Mouse (Mus musculus): ENCODE results near the gene Izumo4. TPM values are rescaled to one million over a fixed set of nuclear protein-coding genes. Genes with fewer than 3 reads are reported as not detected.
A peak's percentile ranks its signal among the peaks of the same experiment; 100 is the strongest.

The Izumo4 gene
- polyA plus RNA-seq, 1 experiment from 2014 or later, result 15.5 TPM

GRCm38 (mm10) chr10:80658841-80659202 is 43.2 kb upstream of the Izumo4 start:
- Histone ChIP-seq H3K27me3 (replicated peaks; ENCODE audit: control insufficient read depth, insufficient read depth, low read length) (no peaks in the 10 kb centered on the region), H3K36me3 (ENCODE audit: control insufficient read depth, insufficient read depth, low read length) (no peaks in the 10 kb centered on the region), H3K9ac (ENCODE audit: low read length) (no peak overlapping the region), H3K4me1 (replicated peaks; ENCODE audit: control insufficient read depth, insufficient read depth, low read length) (peaks cover 14% of the 10 kb centered on the region), H3K9me3 (ENCODE audit: control insufficient read depth, low read length) (no peaks in the 10 kb centered on the region), H3K4me2 (ENCODE audit: low read length) (no peak overlapping the region), H3K27ac (ENCODE audit: low read depth) (no peak overlapping the region), H3K4me3 (ENCODE audit: low read depth, low read length) (no peak overlapping the region)
- WGBS, result 64% methylated on average over 4 of the region's 4 CpGs
- ATAC-seq (replicated peaks; ENCODE audit: low FRiP score, low TSS enrichment, low read depth) (no peak), DNase-seq (ENCODE audit: low spot score) (no peak)

- no peak overlapping the region for H3K9ac ChIP-seq (ENCODE audit: low read length)
- H3K27me3 ChIP-seq (replicated peaks; ENCODE audit: control insufficient read depth, insufficient read depth, low read length), result no peaks in the 10 kb centered on the region
- H3K4me3 ChIP-seq (ENCODE audit: low read depth, low read length), result 0 out of 2 replicates have a peak overlapping the region, but pooled peaks have one; percentile 4
- peak overlapping the region; percentile 33 for H3K4me2 ChIP-seq (ENCODE audit: low read length)
- H3K27ac ChIP-seq (ENCODE audit: low read depth), result no peak overlapping the region
- no peaks in the 10 kb centered on the region for H3K36me3 ChIP-seq (ENCODE audit: control insufficient read depth, insufficient read depth, low read length)
- H3K4me1 ChIP-seq (replicated peaks; ENCODE audit: control insufficient read depth, insufficient read depth, low read length), result peaks cover 13% of the 10 kb centered on the region
- peak; percentile 92 for DNase-seq (ENCODE audit: low spot score)
- WGBS, result 15% methylated on average over 10 of the region's 10 CpGs
- ATAC-seq (replicated peaks; ENCODE audit: low FRiP score, low TSS enrichment, low read depth), result no peak
- H3K9me3 ChIP-seq (ENCODE audit: control insufficient read depth, low read length), result no peaks in the 10 kb centered on the region
Measured at GRCm38 (mm10) chr10:80659213-80659612, 42.8 kb upstream of the Izumo4 start.

GRCm38 (mm10) chr10:80661149-80661548 is 40.8 kb upstream of the Izumo4 start:
- Histone ChIP-seq H3K27me3 (replicated peaks; ENCODE audit: control insufficient read depth, insufficient read depth, low read length) (no peaks in the 10 kb centered on the region), H3K27ac (ENCODE audit: low read depth) (no peak overlapping the region), H3K4me2 (ENCODE audit: low read length) (no peak overlapping the region), H3K9ac (ENCODE audit: low read length) (no peak overlapping the region), H3K36me3 (ENCODE audit: control insufficient read depth, insufficient read depth, low read length) (peaks cover 3% of the 10 kb centered on the region), H3K4me1 (replicated peaks; ENCODE audit: control insufficient read depth, insufficient read depth, low read length) (peaks cover 14% of the 10 kb centered on the region), H3K9me3 (ENCODE audit: control insufficient read depth, low read length) (no peaks in the 10 kb centered on the region), H3K4me3 (ENCODE audit: low read depth, low read length) (no peak overlapping the region)
- whole genome bisulfite sequencing, result 38% methylated on average over 5 of the region's 5 CpGs
- ATAC-seq (replicated peaks; ENCODE audit: low FRiP score, low TSS enrichment, low read depth), result no peak
- DNase-seq (ENCODE audit: low spot score), result peak; percentile 70

- Histone ChIP-seq H3K27me3 (replicated peaks; ENCODE audit: control insufficient read depth, insufficient read depth, low read length) (no peaks in the 10 kb centered on the region), H3K9ac (ENCODE audit: low read length) (no peak overlapping the region), H3K4me2 (ENCODE audit: low read length) (no peak overlapping the region), H3K27ac (ENCODE audit: low read depth) (no peak overlapping the region), H3K36me3 (ENCODE audit: control insufficient read depth, insufficient read depth, low read length) (peaks cover 27% of the 10 kb centered on the region), H3K4me1 (replicated peaks; ENCODE audit: control insufficient read depth, insufficient read depth, low read length) (peaks cover 14% of the 10 kb centered on the region), H3K4me3 (ENCODE audit: low read depth, low read length) (no peak overlapping the region), H3K9me3 (ENCODE audit: control insufficient read depth, low read length) (no peaks in the 10 kb centered on the region)
- ATAC-seq (replicated peaks; ENCODE audit: low FRiP score, low TSS enrichment, low read depth) (no peak), DNase-seq (ENCODE audit: low spot score) (no peak)
- 30% methylated on average over 5 of the region's 5 CpGs for WGBS
Measured at GRCm38 (mm10) chr10:80663485-80664196, 38.3 kb upstream of the Izumo4 start.

- Histone ChIP-seq H3K9ac (ENCODE audit: low read length) (no peak overlapping the region), H3K36me3 (ENCODE audit: control insufficient read depth, insufficient read depth, low read length) (peaks cover 35% of the 10 kb centered on the region), H3K27ac (ENCODE audit: low read depth) (peak overlapping the region; percentile 72), H3K27me3 (replicated peaks; ENCODE audit: control insufficient read depth, insufficient read depth, low read length) (no peaks in the 10 kb centered on the region), H3K4me1 (replicated peaks; ENCODE audit: control insufficient read depth, insufficient read depth, low read length) (peaks cover 14% of the 10 kb centered on the region), H3K9me3 (ENCODE audit: control insufficient read depth, low read length) (no peaks in the 10 kb centered on the region), H3K4me2 (ENCODE audit: low read length) (peak overlapping the region; percentile 35), H3K4me3 (ENCODE audit: low read depth, low read length) (no peak overlapping the region)
- peak; percentile 69 for DNase-seq (ENCODE audit: low spot score)
- 27% methylated on average over 16 of the region's 16 CpGs for WGBS
- ATAC-seq (replicated peaks; ENCODE audit: low FRiP score, low TSS enrichment, low read depth), result peak; percentile 55
Measured at GRCm38 (mm10) chr10:80664197-80665015, 37.6 kb upstream of the Izumo4 start.

- no peaks in the 10 kb centered on the region for H3K27me3 ChIP-seq (replicated peaks; ENCODE audit: control insufficient read depth, insufficient read depth, low read length)
- 7% methylated on average over 10 of the region's 10 CpGs for WGBS
- H3K36me3 ChIP-seq (ENCODE audit: control insufficient read depth, insufficient read depth, low read length), result peaks cover 41% of the 10 kb centered on the region
- H3K27ac ChIP-seq (ENCODE audit: low read depth), result peak overlapping the region; percentile 72; the same call in 1 of the 2 replicates
- no peak overlapping the region for H3K4me3 ChIP-seq (ENCODE audit: low read depth, low read length)
- no peaks in the 10 kb centered on the region for H3K9me3 ChIP-seq (ENCODE audit: control insufficient read depth, low read length)
- no peak overlapping the region for H3K9ac ChIP-seq (ENCODE audit: low read length)
- ATAC-seq (replicated peaks; ENCODE audit: low FRiP score, low TSS enrichment, low read depth) (peak; percentile 60), DNase-seq (ENCODE audit: low spot score) (no peak)
- H3K4me1 ChIP-seq (replicated peaks; ENCODE audit: control insufficient read depth, insufficient read depth, low read length), result peaks cover 14% of the 10 kb centered on the region
- peak overlapping the region; percentile 35 for H3K4me2 ChIP-seq (ENCODE audit: low read length)
Measured at GRCm38 (mm10) chr10:80665016-80665380, 37.0 kb upstream of the Izumo4 start.

GRCm38 (mm10) chr10:80665459-80665858 is 36.5 kb upstream of the Izumo4 start:
- Histone ChIP-seq H3K9ac (ENCODE audit: low read length) (no peak overlapping the region), H3K27ac (ENCODE audit: low read depth) (no peak overlapping the region), H3K9me3 (ENCODE audit: control insufficient read depth, low read length) (no peaks in the 10 kb centered on the region), H3K27me3 (replicated peaks; ENCODE audit: control insufficient read depth, insufficient read depth, low read length) (no peaks in the 10 kb centered on the region), H3K4me2 (ENCODE audit: low read length) (no peak overlapping the region), H3K36me3 (ENCODE audit: control insufficient read depth, insufficient read depth, low read length) (peaks cover 46% of the 10 kb centered on the region), H3K4me1 (replicated peaks; ENCODE audit: control insufficient read depth, insufficient read depth, low read length) (peaks cover 14% of the 10 kb centered on the region), H3K4me3 (ENCODE audit: low read depth, low read length) (no peak overlapping the region)
- DNase-seq (ENCODE audit: low spot score) (no peak), ATAC-seq (replicated peaks; ENCODE audit: low FRiP score, low TSS enrichment, low read depth) (peak; percentile 10; the same call in 1 of the 2 replicates)
- WGBS, result 58% methylated on average over 4 of the region's 4 CpGs

GRCm38 (mm10) chr10:80665981-80666733 is 35.8 kb upstream of the Izumo4 start:
- Histone ChIP-seq H3K27me3 (replicated peaks; ENCODE audit: control insufficient read depth, insufficient read depth, low read length) (no peaks in the 10 kb centered on the region), H3K4me1 (replicated peaks; ENCODE audit: control insufficient read depth, insufficient read depth, low read length) (peaks cover 14% of the 10 kb centered on the region), H3K9me3 (ENCODE audit: control insufficient read depth, low read length) (no peaks in the 10 kb centered on the region), H3K4me2 (ENCODE audit: low read length) (no peak overlapping the region), H3K9ac (ENCODE audit: low read length) (no peak overlapping the region), H3K27ac (ENCODE audit: low read depth) (no peak overlapping the region), H3K36me3 (ENCODE audit: control insufficient read depth, insufficient read depth, low read length) (peaks cover 53% of the 10 kb centered on the region), H3K4me3 (ENCODE audit: low read depth, low read length) (no peak overlapping the region)
- ATAC-seq (replicated peaks; ENCODE audit: low FRiP score, low TSS enrichment, low read depth) (no peak), DNase-seq (ENCODE audit: low spot score) (no peak)
- WGBS, result 83% methylated on average over 10 of the region's 10 CpGs

Data from intestine, embryonic 14.5 days (tissue).